Mouse (Mus musculus) neutrophil, adult 5-6 weeks (primary cell): ENCODE data around the gene Bag3. TPM values are rescaled to one million over a fixed set of nuclear protein-coding genes. Genes with fewer than 3 reads are reported as not detected.
"Not testable (repeated sequence)": the region's sequence is repeated elsewhere in the genome, so short reads cannot be mapped to it uniquely, and the experiment has no call there.

Experiments used
- ATAC-seq: fragments of 151-379, 151-347 bp; 2 replicates; pipeline ENCODE4 v1.8.0; 2017; ENCODE audit warnings: mild to moderate bottlenecking, moderate TSS enrichment; ENCODE audit not compliant: insufficient number of reproducible peaks, poor library complexity, low FRiP score, severe bottlenecking; ENCODE audit errors: extremely low read depth
- total RNA-seq: library from RNA; stranded (forward); fragments of 200-1000 nt; gene quantifications from 2 replicates; pipeline ENCODE4 v1.2.3, GENCODE M21; 2017

The Bag3 gene
- total RNA-seq, 1 experiment from 2014 or later, result 0.70 TPM

DNA sequence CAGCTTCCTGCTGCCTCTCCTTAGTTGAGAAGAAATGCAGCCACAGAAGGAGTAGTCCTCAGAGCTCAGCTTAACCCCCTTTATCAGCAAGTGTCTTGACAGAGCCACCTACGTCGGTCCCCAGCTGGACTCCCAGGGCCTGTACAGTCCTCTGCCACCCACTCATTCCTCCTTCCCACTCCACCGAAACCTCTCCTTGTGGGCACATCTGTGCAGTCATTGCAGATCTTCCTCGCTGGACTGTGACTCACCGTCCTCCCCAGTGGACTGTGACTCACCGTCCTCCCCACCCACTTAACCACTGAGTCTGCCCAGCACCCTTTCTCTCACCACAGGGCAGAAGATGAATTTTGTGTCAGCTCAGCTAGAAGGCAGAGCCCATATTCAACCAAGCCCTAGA, 31.1 kb downstream of the Bag3 start:
- ATAC-seq, result no peak

DNA sequence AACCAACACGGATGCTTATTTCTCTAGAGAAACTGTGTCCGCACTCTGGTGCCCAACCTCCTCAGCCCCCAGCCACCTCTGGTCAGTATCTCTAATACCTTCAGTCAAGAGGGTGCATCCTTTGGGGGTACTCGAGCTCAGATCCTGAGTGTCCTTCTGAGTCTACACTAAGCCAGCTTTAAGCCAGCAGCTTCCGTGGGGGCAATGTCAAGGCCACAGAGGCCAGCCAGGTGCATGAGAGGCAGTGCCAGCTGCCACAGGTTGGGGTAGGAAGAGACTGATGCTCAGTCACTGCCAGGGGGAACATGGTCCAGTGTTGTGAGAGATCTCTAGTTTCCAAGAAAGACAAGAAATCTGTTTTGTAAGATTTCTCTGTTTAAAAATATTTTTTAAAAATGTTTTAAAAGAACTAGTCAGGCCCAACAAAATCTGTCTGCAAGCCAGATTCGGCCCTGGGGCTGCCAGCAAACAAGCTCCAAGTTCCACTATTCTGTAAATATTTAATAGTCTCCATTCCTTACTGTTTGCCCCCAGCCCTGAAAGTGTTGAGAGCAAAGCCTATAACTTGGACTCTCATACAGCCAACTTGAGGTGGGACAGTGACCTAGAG, 31.8 kb downstream of the Bag3 start:
- ATAC-seq, result no peak

DNA sequence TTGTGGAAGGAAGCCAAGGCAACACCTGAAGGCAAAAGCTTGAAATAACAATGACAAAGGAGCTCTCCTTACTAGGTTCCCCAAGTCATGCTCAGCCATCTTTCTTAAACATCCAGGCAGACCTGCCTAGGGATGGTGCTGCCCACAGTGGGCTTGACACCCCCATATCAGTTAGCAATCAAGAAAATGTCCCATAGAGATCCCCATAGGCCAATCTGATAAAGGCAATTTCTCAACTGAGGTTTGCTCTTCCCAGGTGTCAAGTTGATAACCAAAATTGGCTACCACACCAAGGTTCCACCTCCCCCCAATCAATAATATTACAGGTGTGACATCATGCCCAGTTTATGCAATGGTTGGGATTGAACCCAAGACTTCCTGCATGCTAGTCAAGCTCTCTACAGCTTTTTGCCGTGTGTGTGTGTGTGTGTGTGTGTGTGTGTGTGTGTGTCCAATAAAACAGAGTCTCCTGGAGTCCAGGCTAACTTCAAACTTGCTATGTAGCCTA, 33.6 kb downstream of the Bag3 start:
- no peak for ATAC-seq

DNA sequence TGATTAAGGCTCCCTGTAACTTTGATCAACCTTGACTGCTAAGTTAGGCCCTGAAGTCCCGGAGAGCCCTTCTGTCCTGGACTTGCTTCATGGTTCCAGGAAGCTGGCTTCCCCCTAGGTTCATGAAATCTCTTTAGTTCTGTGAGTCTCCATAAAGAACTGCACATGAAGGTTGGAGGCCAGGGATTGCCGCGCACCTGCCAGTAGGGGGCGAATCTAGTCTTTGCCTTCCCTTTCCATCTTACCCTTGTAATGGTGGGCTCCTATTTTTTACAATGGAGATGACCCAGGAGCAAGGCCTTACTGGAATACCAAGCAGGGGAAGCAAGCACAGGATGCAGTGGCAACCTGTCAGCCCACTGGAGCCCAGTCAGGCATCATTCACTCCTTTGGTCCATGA, 40.0 kb downstream of the Bag3 start:
- peak; percentile 33; the same call in 1 of the 2 replicates for ATAC-seq

DNA sequence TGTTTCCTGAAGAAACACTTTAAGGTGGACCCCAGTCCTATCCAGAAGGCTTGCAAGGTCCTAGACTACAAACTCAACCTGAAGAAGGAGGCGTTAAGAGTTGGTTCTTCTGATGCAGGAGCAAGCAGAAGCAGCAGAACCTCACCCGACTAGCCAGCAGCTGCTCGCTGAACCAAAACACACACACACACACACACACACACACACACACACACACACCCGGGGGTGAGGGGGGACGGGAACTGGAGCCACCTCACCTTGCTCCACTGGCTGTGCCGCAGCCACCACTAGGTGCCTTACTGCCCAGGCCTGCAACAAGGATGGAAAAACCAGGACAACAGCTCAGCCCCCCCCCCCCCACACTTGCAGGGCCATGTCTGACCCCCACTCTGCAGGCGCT, 42.9 kb downstream of the Bag3 start:
- ATAC-seq, result 0 out of 2 replicates have a peak, but pooled peaks have one; percentile 16

DNA sequence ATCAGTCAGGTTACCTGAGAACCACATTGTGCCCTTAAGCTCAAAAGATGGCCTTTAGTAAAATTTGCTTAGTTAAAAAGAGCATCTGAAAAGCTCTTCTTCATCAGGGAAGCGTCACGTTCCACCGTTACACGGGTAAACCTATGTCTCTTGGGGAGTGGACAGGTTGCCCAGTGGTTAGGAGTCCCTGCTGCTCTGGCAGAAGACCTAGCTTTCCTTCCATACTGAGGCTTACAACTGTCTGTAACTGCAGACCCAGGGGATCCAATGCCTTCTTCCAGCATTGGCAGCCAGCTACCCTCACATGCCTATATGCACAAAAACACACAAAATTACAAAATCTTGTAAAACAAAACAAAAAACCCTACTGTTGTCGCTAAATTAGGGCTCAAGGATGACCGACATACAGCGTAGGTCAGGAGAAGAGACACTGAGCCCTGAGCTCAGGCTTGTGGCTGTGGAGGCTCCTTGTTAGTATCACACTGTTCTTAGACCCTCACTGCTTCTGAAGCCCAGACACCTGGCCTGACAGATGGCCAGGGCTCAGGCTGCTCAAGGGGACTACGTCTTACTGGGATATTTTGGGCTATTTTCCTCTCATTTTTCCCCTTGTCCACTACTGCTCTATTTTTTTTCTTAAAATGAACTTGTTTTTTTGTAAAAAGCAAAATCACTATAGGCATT, 44.3 kb downstream of the Bag3 start:
- no peak for ATAC-seq

DNA sequence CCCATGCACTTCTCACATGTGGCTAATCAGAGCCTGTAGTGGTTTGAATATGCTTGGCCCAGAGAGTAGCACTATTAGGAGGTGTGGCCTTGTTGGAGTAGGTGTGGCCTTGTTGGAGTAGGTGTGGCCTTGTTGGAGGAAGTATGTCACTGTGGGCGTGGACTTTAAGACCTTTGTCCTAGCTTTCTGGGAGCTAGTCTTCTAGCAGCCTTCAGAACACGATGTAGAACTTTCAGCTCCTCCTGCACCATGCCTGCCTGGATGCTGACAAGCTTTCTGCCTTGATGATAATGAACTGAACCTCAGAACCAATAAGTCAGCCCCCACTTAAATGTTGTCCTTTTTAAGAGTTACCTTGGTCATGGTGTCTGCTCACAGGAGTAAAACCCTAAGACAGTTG, 46.0 kb downstream of the Bag3 start:
- ATAC-seq, result not testable (repeated sequence)

DNA sequence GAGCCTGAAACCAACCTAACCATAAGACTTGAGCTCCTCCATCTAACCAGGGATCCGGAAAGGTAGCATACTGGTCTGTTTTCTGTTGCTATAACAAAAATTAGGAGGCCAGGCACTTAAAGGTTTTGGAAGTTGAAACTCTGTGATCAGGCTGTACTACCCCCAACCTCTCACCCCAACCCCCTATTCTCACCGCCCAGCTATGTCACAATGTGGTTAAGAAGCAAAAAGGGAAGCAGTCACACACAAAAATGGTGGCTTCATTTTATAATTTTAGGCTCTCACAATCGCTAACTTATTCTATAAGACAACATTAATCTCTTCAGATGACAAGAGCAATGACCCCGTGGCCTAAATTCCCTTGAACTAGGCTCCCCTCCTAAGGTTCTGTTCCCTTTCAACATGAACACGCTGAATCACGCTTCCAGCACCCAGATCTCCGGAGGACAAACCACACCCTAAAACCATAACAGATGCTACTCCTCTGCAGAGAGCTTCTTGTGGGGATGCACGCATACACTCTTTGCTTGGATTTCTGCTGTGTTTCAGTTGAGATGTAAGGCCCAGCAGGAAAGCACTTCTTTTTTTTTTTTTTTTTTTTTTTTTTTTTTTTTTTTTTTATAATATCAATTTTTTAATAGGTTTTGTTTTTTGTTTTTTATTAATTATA, 46.7 kb downstream of the Bag3 start:
- ATAC-seq, result no peak

DNA sequence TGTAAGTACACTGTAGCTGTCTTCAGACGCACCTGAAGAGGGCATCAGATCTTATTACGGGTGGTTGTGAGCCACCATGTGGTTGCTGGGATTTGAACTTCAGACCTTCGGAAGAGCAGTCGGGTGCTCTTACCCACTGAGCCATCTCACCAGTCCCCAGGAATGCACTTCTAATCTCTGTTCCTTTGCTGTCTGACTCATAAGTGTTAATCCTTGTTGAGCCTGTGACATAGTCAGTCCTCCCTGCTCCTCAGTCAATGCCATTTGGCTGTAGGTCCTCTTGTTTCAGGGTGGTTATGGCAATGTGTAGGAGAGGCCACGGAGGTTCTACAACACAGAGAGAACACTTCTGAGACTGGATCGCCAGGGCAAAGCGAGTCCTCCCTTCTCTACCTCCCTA, 47.2 kb downstream of the Bag3 start:
- not testable (repeated sequence) for ATAC-seq

DNA sequence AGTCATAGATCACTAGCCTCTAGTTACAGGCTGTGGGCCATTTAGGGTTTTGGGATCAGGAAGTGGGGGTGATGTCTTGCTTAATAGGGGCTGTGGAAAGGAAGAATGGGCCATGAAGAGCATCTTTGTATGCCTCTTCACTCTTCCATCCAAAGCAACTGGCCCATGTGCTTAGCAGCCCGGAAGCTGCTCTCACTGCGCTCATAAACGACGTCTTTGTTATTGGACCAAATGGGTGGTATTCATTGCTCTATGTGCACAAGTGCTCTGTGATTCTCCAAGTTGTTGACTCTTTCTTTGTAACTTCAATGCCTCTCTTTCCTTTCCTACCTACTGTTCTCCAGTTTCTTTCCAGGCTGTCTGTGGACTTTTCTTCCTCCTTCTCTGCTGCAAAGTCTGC, 48.6 kb downstream of the Bag3 start:
- no peak for ATAC-seq

DNA sequence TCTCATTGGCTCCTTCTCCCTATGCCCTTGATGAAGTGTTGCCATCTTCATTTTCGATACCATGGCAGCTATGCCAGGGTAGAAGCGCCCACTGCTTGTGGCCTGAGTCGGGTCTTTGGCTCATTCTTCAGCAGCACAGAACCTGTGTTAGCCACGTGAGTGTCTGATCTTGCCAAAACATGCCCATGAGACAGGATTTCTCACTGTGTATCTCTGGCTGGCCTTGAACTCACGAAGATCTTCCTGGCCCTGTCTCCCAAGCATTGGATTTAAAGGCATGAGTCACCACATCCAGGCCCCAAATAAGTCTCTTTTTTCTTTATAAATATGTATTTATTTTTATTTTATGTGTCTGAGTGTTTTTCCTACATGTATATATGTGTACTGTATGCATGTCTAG, 51.8 kb downstream of the Bag3 start:
- no peak for ATAC-seq

DNA sequence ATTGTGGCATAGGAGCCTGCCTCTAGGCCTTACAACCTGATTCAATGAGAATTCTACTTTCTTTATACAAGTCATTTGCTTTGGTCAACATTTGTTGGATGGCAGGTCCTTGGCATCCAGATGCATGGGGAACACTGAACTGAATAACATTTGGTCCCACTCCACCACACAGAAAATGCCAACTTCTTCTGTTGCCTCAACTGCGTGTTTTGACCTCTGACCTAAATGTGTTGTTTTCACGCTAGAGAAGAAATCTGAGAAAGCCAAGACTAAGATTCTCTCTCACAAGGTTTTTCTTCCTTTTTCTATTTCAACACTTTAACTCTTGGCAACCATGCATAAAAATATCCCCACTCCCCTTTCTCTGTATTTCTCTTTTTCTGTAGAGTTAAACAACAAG, 52.4 kb downstream of the Bag3 start:
- ATAC-seq, result no peak

DNA sequence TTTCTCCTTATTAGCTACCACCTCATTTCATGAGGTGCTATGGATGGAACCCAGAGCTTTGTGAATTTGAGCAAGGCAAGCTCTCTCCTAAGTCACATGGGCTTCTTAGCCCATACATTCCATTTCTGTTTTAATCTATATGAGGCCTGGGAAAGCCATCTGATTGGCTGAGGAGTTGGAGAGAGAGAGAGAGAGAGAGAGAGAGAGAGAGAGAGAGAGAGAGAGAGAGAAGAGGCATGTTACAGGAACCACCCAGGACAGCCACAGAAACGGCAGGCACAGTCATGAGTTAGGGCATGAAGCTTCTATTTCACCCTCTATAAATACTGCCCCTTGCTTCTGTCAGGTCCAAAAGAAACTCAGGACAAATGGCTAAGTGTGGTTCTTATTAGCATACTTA, 54.2 kb downstream of the Bag3 start:
- no peak for ATAC-seq

DNA sequence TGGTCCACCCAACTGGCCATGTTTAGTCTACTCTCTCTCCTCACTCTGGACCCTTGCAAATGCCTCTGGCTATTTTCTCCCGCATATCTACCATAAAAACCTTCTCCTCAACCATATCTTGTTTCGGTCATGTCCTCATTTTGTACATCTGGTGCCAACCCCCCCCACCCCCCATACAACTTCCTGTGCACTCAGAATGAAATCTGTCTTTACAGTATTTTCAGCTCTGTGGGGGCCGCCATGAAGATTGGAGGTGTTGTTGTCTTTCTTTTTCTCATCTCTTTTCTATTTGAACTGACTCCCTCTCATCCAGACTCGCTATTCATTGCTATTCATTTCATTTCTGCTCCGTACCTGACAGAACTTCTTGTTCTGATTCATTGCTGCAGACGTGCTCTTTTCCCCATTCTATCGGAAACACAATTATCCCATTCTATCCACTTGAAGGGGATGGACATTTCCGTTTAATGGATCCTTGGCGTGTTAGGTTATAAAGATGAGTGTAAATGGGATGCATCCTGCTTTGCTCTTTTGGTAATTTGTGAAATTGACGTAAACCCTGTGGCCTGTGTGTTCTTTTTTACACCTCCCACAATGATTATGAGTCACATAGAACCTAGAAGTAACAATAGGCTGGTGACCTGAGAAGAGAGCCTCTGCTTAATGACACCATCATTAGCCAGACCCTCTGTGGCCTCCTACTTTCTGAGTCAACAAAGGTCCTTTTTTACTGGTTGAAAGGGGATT, 55.0 kb downstream of the Bag3 start:
- no peak for ATAC-seq

DNA sequence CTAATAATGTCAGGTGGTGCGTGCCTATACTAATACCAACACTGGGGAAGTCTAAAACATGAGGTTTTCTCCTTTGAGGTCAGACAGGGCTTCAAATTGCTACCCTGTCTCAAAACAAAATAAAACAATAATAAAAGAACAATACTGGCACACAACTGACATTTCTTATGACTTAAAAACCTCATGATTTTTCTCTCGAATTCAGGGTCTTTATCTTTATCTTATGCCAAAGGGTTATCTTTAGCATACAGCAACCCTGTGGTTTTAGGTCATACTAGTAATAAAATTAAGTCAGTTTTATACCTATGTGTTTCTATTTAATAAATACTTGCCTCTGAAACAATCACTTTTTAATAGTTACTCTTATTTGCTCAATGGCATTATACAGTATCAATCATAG, 56.0 kb downstream of the Bag3 start:
- no peak for ATAC-seq

DNA sequence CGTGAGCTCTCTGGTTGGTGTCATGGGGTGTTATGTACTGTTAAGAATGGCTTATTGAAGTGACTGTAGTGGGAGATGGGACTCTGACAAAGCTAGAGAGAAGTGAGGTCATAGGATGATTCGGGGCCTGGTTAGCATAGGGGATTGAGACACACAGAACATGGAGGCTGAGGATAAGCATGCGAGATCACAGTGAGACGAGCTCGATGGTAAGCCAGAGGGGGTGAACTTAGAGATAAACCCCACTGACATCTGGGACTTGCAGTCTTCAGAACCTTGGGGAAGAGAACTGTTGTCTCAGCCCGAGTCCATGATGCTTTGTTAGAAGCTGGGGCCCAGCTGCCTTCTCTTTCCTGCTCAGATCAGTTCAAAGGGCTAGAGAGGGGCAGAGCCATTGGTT, 56.9 kb downstream of the Bag3 start:
- ATAC-seq, result no peak

DNA sequence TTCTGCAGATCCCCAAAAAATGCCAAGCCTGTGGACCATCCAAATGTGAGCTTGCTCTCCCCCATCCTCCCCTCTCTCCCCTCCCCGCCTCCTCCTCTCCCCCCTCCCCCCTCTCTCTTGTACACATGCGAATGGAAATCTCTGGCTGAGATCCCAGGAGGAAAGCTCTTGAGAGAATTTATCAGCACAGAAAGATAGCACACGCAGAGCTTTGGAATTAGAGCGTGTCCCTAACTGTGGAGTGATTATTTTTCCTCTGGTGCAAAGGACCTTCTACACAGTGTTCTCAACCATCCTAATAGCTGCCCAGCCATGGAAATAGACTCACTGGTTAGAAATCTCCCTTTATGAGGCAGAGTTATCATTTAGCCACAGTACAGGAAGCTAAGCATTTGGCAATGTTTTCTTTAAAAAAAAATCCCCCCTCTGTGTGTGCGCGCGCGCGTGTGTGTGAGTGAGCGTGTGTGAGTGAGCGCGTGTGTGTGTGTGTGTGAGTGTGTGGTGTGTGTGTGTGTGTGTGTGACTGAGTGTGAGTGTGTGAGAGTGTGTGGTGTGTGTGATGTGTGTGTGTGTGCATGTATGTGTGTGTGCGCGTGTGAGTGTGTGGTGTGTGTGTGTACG, 58.6 kb downstream of the Bag3 start:
- ATAC-seq, result no peak

DNA sequence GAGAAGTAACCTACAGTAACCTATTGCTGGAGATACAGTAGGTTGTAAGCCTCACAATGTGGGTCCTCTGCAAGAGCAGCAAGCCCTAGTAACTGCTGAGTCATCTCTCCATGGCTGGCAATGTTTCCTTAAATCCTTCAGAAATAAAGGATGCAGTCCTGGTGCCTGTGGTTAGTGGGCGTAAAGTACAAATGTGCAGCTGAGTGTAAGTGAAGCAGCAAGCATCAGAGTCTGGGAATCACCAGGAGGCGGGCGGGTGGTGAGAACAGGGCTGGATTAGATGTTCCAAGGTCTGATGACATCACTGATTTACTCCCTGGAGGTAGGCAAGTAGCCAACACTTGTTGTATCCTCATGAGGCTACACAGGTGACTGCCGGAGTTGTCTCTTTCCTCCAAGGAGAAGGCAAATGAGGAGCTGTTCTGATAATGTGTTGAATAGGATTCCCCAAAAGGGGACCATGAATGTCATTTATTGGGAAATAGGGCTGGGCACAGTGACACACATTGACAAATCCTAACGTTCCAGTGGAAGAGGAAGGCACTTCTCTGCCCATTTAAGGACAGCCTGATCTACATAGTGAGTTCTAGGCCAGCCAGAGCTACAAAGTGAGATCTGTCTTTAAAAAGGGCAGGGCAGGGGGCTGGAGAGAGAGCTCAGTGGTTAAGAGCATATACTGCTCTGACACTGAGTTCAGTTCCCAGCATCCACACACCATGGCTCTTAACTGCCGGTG, 60.0 kb downstream of the Bag3 start:
- no peak for ATAC-seq
